Mouse (Mus musculus) embryo, embryonic 11 days (tissue): ENCODE measurements at regions not wholly inside any gene's neighbourhood (a gene's known extent, or its start where the extent isn't known, plus 50 kb on each side); places are given as distances from the start of the nearest gene placed in this dataset.

Source experiments
- DNase-seq: peaks from one replicate; pipeline ENCODE4 v3.0.0-alpha.2; 2015

DNA sequence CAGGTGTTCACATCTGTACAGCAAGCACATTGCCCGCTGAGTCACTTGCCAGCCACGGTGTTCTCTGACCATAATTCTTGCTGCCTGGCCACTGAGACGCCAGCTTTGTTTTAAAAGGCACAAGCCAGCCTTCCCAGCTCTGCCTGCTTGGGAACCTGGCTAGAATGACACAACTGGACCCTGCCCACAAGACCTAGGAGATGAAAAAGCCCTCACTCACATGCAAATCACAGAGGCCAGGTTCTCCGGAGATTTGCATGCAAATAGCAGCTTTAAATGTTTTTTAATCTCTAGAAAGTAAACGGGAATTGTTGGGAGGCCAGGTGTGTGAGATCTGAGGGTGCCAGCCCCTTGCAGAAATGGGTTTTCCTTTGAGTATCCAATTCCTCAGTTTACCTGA is 71.9 kb downstream of the 1810010D01Rik start:
- DNase-seq, result no peak

DNA sequence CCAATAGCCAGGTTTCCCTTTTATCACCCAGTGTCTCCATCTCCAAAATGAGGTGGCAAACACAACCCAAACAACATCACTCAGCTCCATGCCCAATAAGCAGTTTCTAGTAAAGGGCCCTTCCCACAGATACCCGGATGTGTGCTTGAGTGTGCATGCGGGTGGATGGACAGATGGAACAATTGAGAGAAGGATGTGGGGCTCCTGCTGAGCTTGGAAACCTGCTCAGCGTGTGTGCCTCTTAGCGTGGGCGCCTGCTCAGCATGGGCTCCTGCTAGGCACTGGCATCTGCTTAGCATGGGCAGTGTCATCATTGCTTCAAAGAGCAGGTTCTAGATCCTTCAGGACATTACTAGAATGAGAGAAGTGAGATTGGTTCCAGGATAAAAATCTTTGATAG is 75.4 kb downstream of the 1810010D01Rik start:
- DNase-seq, result no peak

DNA sequence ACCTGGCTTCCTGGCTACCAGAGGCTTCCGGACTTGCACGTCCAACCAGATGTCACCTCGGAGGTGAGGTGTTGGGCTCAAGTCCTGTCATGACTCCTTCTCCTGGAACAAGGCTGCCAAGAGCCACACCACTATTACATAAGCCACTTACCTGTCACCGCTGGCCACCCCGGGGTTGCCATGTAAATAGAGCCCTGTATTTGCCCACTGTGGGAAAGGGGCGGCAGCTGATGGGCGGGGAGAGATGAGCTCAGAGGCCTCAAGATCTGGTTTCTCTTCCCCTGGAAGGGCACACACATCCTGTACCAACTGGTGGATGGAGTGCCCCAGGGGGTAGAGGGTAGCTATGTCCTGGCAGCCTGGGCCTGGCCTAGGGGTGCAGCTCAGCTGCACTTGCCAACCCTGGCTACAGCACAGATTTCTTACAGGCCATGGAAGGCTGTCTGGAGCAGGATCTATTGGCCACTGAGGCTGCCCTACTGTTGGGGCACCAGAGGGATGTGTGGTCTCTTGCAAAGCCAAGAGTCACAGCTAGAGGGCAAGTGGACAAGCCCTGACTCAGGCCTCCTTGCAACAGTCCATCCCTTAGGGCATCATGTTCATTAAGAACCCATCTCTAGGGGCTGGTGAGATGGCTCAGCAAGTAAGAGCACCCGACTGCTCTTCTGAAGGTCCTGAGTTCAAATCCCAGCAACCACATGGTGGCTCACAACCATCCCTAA is 76.3 kb downstream of the 1810010D01Rik start:
- DNase-seq, result no peak

DNA sequence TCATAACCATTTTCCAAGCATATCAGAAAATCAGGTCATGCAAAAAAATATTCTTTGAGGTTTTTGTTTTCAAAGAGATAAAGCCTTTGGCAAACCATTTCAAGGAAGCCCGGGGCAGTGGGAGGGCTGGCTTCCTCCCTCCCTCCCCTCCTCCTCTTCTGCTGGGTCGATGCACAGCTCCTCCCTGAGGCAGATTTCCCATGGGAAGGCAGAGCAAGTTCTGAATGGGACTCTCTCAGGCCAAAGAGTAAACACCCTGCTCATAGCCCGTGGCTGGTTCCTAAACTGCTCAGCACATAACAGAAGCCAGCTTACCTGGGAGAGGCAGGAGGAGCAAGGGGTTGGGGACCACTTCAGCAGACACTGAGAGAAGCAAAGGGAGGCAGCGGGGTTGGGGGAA is 77.9 kb downstream of the 1810010D01Rik start:
- no peak for DNase-seq

DNA sequence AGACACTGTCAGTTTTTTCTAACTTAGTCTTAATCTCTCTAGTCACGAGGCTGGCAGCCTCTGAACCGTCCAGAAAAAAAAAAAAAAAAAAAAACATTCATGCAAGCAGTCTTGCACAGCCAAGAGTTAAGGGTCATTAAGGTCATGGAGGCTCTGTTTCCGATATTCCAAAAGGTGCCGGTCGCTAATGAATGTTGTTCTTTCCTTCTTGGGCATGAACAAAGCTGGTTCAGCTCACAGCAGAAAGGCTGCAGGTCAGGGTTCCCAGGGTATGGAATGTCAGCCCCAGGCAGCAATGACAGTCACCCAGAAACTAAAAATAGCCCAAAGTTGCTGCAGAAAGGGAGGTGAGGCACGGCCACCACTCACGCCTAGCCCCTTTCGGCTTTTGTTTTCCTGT is 80.3 kb downstream of the 1810010D01Rik start:
- peak; percentile 42 for DNase-seq

DNA sequence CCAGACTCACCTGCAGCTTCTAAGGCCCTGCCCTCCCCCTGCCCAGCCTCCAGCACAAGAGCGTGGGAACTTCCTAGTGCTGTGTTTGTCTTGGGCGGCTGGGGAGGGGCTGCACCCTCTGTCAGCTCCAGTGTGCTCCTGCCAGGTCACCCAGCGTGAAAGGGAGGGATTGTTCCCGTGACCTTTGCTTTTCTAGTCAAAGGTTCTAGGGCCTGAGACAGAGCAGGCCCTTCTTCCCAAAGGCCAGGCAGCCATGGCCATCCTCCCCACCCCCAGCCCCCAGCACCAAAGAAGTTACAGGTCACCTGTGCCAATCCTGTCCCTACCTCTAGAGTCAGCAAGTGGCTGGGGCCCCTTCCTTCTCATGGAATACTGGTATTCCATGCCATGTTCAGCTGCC is 80.7 kb downstream of the 1810010D01Rik start:
- peak; percentile 38 for DNase-seq

DNA sequence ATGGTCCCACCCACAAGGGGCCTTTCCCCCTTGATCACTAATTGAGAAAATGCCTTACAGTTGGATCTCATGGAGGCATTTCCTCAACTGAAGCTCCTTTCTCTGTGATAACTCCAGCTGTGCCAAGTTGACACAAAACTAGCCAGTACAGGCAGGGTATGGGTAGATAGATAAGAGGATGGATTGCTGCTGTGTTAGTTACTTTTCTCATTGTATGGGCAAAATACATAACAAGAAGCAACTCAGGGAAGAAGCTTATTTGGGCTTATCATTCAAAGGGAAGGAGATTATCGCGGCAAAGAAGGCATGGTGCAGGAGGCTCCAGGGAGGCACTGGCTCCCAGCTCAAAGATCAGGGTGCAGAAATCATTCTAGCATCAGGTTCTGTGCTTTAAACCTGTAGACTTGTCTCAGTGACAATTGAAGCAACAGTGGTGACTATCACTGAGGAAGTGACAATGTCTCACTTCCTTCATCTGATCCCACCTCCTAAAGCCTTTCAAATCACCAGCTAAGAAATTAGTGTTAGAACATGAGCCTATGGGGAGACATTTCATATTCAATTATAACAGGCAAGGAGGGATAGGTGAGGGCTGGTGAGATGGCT is 83.8 kb downstream of the 1810010D01Rik start:
- no peak for DNase-seq

DNA sequence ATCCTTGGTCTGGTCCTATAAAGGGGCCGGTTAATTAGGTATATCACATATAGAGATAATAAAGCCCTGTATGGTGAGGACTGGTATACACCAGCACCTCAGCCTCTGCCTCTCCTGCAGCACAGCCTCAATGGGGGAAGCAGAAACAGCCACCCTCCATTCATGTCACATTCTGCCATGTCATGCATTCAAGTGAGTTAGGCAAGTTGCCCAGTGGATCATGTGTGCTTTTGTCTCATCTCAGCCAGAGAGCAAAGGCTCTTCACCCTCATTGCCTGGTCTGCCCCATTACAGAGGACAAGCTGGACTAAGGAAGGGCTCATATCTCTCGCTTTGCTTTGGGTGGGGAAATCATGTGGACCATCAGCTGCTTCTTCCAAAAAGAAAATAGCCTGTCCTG is 85.4 kb downstream of the 1810010D01Rik start:
- DNase-seq, result no peak

DNA sequence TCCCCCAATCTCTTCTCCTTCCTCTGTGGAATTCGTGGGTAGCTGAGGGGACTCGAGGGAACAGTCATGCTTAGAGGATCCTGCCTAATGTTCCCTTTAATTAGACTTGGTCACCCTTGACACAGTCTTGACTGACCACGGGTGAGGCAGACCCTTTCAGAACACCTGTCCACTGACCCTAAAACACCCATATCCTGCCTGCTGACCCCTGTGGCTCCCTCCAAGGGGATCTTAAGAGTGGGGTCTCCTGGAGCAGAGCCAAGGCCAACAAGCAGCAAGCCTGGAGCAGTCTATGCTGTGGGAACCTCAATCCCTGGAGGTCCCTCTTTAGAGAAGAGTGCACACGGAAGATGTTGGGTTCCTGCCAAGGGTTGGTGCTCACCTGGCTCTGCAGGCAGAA is 89.5 kb downstream of the 1810010D01Rik start:
- no peak for DNase-seq

DNA sequence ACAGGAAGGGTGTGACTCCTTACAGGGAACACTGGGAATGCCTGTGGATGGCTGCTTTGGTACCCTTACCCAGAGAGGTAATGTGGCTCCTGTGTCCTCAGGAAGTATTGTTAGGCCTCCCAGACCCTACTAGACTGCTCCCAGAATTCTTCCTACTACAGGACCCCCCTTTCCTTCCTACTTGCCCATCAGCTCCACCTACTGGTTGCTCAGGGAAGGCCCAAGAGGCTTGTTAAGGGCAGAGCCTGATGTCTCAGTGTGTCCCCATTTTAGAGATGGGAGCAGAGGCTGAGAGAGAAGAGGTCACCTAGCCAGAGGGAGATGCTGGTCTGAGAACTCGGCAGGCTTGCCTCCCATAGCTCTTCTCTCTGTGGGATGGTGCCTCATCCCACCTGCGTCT is 93.3 kb downstream of the 1810010D01Rik start:
- peak; percentile 52 for DNase-seq

DNA sequence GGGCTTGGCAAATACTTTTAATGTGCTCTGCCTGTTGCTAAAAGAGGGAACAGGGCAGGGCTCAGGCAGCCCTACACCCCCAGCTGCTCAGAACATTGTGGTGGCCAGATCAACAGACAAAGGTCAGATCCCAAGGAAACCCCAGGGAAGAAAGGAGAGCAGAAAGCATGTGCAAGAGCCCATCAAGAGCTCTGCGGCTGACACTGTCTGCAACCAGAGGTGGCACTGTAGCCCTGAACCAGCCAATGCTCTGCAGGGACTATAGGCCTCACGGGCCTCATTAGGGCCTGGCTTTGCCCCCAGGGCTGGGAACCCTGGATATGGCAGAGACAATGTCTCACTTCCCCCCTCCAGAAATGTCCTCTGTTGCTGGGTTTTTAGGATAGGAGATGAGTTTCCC is 93.8 kb downstream of the 1810010D01Rik start:
- no peak for DNase-seq

DNA sequence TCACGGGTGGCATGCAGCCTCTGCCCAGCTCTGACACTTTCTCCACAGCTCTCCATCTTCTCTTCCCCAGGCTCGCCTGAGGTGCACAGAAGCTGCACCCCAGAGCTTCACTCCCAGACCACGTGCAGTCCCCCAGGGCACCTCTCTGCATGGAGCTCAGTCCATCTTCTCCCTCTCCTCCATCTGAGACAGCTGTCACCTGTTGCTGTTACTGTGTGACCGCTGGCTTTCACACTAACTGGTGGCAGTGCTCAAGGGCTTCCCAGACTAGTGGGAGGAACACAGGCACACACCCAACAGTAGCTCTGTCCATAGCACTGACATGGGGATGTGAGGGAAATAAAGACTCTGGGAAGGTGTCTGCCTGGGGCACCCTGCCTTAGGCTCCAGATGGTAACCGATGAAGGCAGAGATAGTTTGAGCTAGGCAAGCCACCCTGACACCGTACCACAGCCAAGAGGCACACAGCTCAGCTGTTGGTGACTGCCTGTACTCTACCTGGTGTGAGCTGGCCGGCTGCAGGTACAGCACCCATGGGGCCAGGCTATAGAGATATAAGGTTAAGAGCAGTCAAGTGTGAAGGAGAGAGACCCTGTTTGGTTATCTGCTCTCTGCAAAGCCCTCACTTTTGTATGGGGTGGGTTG is 94.9 kb downstream of the 1810010D01Rik start:
- DNase-seq, result no peak

DNA sequence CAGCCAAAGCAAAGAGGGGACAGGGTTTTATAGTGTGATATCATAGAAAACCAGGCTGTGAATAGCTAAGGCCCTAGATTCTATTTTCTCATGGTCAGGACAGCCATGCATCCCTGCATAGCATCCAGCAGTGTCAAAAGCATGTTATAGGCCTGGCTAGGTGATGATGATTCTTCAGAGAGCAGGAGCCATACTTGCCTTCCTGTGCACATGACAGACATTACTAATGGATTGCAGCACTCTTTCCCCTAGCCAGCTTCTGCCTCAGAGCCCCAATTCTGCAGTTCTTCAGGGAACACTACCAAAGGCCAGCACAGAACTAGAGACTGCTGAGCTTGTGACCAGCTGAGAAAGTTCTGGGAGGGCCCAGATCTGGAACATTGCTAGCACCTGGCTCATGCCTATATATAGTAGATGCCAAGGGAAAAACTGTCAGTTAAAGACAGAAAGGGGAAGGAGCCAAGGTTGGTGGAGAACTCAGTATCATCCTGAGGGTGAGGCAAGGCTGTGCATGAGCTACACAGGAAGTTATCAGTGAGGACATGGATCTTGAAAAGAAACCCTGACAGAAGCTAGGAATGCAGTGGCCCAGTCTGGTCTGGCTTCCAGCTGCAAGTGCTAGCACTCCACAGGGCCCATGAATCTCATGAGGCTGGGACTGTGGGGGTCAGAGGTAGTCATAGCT is 95.6 kb downstream of the 1810010D01Rik start:
- no peak for DNase-seq

DNA sequence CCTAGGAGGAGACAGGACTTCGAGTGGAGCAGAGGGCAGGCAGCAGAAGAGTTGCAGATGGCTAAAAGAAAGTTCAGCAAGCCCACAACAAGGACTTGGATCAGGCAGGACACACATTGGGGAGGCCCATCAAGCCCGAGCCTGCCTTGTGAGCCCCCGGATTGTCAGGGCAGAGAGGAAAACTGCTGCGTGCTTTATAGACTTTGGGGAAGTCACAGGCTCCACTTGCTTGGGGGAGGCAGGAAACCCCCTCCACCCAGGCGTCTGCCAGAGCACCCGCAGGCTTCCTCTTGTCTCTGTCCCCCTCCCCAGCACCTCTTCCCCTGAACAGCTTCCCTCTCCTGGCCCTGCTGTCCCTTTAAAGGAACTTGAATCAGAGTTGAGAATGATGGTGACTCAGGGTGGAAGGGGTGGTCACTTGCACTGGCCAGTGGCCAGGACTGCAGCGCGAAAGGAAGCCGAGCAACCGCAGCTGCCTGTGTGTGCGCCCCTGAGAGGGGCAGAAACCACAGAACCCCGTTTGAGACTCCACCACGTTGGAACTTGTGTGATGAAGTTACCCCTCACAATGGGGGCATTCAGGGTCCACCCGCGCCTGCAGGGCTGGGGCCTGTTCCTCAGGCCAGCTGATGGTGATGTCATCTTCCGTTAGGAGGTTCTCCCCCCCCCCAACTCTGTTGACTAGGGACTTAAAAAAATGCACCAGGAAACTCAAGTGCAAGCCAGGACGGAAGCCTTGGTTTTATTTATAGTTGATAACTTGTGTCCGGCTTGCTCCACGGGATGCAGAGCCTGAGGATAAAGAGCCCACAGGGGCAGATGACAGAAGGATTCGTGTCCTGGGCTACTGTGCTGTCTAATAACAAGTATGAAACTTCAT is 96.4 kb downstream of the 1810010D01Rik start:
- DNase-seq, result peak; percentile 50

DNA sequence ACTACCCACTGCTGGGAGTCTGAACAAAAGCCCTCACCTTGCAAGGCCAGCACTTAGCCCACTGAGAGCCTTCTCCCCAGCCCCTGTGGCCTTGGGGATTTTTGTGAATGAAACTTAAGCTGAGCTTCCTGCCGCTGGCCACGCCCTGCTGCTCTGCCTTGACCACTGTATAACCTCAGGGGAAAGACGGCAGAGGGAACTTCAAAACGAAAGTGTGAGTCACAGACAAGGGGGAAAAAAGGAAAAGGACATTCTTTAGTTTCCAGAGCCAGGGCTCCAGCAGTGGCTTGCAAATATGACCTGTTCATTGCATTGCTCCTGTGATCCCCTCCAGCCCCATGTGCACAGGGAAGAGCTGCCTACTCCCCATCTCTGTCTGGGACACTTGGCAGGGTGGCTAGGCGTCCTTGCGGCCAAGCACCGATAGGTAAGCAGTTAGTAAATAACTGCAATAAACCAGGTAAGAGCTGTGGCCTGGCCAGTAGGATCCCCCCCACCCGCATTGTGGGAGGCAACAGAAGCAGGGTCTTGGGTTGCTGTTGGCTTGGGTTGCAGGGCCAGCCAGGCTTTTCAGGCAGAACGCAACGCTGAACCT is 97.2 kb downstream of the 1810010D01Rik start:
- DNase-seq, result peak; percentile 57

DNA sequence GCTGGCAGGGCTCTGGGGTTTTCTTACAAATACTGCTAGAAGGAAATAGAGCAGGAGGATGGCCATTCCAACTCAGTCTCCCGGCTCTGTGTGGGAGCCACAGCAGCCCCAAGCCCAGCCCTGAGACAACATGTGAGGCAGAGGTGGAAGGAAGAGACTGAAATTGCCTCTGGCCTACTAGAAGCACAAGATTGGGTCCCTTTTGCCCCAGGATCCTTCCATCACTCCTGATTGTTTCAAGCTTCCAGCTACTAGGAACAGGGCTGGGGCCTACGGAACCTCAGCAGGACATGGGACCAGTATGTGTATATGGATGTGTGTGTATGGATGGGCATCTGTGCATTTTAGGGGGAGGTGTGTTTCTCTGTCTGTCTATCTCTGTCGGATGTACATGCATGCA is 97.9 kb downstream of the 1810010D01Rik start:
- DNase-seq, result no peak

DNA sequence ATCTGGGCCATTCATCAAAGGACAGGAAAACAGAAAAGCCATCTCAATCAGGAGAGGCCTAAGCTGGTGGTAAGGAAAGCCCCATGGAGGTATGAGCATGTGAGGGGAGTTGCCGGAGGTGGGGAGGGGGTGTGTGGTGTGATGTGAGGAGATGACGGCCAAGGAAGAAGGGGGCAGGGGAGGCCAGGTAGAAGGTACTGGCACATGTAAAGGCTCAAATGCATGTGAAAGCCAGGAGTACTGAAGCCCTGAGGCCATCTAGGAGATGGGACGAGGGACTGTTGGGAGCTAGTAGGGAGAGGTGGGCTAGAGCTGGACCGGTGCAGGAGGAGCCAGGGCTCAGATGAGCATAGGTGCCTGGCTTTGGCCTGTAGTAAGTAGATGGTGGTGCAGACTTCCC is 98.4 kb downstream of the 1810010D01Rik start:
- DNase-seq, result no peak

DNA sequence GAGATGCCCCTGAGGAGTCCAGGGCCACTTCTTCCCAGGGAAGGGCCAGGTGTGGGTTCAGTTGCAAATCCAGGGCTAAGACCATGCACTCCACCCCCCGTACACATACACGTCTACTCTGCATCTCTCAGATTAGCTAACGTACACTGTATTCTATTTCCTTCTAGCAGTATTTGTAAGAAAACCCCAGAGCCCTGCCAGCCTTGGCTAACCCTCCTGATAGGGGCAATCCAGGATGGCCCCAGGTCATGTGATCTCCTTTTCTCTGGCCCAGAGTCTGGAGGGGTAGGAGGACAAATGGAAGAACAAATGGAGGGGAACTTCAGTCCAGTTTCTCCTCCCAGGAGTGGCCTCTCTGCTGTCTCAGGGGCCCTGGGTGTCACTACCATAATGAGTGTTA is 98.9 kb downstream of the 1810010D01Rik start:
- DNase-seq, result no peak

DNA sequence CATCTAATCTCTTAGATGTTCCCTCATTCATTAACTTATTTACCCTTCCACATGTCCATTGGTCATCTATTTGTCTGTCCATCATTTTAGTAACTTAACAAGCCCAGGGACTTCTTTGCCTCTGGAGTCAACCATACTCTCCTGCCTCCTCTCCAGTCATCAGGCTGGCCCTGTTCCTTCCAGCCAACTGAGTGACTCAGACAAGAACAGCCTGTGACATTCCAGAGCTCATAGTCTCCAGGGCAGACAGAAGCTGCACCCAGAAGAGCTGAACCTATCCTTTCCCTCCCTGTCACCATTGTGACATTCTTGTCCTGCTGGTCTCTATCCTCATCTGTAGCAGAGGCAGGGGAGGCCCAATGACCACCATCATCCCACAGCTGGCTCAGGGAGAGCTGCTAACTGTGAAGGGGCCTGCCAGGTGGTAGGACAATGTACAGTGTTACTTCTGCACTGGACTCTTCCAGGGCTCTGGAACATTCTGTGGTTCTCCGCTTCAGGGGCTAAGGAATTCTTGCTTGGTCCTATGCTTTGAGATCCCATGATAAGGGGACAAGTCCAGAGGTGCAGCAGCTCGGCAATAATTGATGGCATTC is 100.2 kb downstream of the 1810010D01Rik start:
- DNase-seq, result no peak

DNA sequence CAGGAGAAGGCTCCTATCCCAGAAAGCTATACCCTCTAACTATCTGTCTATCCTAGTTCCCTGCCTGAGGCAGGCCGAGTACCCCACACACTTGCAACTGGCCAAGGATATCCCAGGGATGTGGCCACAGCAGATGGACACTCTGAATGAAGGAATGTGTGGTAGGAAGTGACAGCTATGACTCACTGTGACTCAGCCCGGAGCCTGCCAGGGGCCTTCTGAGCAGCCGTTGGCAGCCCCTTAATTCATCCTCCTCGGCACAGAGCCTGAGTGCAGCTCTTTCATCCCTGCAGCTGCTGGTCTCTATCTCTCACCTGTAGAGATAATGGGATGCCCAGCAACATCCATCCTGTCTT is 101.4 kb downstream of the 1810010D01Rik start:
- no peak for DNase-seq

DNA sequence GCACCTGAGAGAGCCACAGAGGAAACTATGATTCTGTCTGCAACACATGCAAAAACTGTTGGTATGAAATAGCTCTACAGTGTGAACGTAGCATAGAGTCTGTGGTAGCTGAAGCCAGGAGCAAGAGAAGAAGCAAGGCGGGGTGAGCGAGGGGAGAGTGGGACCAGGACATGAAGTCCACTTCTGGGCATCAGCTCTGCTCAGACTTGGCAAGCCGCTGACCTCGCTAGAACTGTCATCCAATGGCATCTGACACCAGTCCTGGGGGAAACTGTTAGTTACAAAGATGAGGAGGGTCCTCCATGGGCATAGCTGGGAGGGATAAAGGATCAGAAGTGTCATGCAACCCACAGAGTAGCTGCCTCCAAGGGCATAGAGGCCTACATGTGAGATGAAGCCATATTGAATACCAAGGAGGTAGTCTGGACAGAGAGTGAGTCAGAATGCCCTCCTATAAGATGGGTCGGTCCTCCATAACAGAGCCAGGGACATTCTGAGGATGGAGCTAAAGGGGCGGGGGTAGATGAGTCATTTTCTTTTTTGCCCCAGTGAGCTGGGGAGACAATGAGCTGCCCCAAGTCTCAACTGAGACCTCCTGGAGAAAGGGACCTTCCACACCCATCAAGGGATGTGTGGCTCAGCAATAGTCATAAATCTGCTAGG is 102.0 kb downstream of the 1810010D01Rik start:
- no peak for DNase-seq
